Mouse (Mus musculus): Measurements from ENCODE around the gene Cyp2d9. TPM values are rescaled to one million over a fixed set of nuclear protein-coding genes. Genes with fewer than 3 reads are reported as not detected.
"Not testable (repeated sequence)": the region's sequence is repeated elsewhere in the genome, so short reads cannot be mapped to it uniquely, and the experiment has no call there.

Gene Cyp2d9
- polyA plus RNA-seq, 1 experiment from 2014 or later, result not detected

- not testable (repeated sequence) for H3K9ac ChIP-seq (replicated peaks); H3K27me3 ChIP-seq (replicated peaks); H3K27ac ChIP-seq (replicated peaks); ATAC-seq (ENCODE audit: low FRiP score); H3K4me2 ChIP-seq; H3K4me1 ChIP-seq; H3K9me3 ChIP-seq (replicated peaks); H3K36me3 ChIP-seq; H3K4me3 ChIP-seq (replicated peaks)
- WGBS, result 85% methylated on average over 1 of the region's 1 CpGs
Measured at GRCm38 (mm10) chr15:82452133-82452532, 18.9 kb downstream of the Cyp2d9 start.

DNA sequence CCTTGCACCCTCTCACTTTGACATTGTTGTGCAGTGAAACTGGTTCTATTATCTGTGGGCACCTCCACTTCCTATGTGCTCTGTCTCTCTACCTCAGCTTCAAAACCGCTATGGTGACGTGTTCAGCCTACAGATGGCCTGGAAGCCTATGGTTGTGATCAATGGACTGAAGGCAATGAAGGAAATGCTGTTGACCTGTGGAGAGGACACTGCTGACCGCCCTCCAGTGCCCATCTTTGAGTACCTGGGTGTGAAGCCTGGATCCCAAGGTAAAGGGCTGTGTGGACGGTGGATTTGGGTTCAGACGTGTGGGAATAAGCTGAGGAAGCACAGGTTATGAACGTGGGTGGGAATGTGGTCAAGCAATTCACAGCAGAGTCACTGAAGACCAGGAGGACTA lies 20.3 kb downstream of the Cyp2d9 start:
- not testable (repeated sequence) for H3K27ac ChIP-seq (replicated peaks); H3K4me1 ChIP-seq; H3K9ac ChIP-seq (replicated peaks); H3K4me3 ChIP-seq (replicated peaks); H3K36me3 ChIP-seq; H3K9me3 ChIP-seq (replicated peaks); H3K27me3 ChIP-seq (replicated peaks); ATAC-seq (ENCODE audit: low FRiP score); H3K4me2 ChIP-seq
- 92% methylated on average over 6 of the region's 6 CpGs for WGBS

DNA sequence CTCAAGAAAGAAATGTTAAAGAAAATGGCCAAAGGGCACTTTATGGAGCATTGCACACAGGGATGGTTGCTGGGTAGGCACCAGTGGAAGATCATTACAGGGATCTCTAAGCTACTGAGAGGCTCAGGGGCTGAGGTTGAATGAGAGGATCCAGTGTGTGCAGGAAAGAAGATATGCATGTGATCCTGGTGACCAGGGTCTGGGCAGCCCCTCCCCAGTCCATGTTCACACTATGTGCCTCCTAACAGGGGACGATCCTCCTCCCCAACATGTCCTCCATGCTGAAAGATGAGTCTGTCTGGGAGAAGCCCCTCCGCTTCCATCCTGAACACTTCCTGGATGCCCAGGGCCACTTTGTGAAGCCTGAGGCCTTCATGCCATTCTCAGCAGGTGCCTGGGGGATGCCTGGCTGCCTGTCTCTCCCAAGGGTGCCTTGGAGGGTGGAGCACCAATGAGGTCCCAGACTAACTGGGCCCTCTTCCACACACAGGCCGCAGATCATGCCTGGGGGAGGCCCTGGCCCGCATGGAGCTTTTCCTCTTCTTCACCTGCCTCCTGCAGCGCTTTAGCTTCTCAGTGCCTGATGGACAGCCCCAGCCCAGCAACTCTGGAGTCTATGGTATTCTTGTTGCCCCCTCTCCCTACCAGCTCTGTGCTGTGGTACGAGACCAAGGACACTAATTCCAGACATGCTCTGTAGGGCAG lies 23.0 kb downstream of the Cyp2d9 start:
- H3K27ac ChIP-seq (replicated peaks); H3K27me3 ChIP-seq (replicated peaks); H3K9ac ChIP-seq (replicated peaks); H3K4me2 ChIP-seq; H3K9me3 ChIP-seq (replicated peaks); H3K36me3 ChIP-seq; ATAC-seq (ENCODE audit: low FRiP score); H3K4me1 ChIP-seq; H3K4me3 ChIP-seq (replicated peaks): not testable (repeated sequence)
- 91% methylated on average over 6 of the region's 6 CpGs for WGBS

- Histone ChIP-seq H3K4me2 (no peak overlapping the region), H3K36me3 (no peaks in the 10 kb centered on the region), H3K9me3 (replicated peaks) (no peaks in the 10 kb centered on the region), H3K4me1 (no peaks in the 10 kb centered on the region), H3K27me3 (replicated peaks) (no peaks in the 10 kb centered on the region), H3K4me3 (replicated peaks) (no peak overlapping the region), H3K27ac (replicated peaks) (no peak overlapping the region), H3K9ac (replicated peaks) (no peak overlapping the region)
- WGBS, result 84% methylated on average over 5 of the region's 5 CpGs
- no peak for ATAC-seq (ENCODE audit: low FRiP score)
Measured at GRCm38 (mm10) chr15:82457064-82458021, 24.1 kb downstream of the Cyp2d9 start.

GRCm38 (mm10) chr15:82459266-82459665 lies 26.0 kb downstream of the Cyp2d9 start:
- H3K9ac ChIP-seq (replicated peaks); H3K4me1 ChIP-seq; H3K4me2 ChIP-seq; H3K9me3 ChIP-seq (replicated peaks); H3K27ac ChIP-seq (replicated peaks); H3K4me3 ChIP-seq (replicated peaks); ATAC-seq (ENCODE audit: low FRiP score); H3K27me3 ChIP-seq (replicated peaks); H3K36me3 ChIP-seq: not testable (repeated sequence)
- WGBS, result 87% methylated on average over 12 of the region's 12 CpGs

DNA sequence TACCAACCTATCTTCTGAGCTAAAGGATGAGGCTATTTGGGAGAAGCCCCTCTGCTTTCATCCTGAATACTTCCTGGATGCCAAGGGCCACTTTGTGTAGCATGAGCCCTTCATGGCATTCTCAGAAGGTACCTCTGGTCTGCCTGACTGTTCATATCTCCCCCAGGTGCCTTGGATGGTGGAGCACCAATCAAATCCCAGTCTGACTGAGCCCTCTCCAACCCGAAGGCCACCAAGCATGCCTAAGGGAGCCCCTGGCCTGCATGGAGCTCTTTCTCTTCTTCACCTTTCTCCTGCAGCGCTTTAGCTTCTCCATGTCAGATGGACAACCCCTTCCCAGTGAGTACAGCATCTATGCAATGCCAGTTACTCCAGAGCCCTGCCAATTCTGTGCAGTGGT lies 31.5 kb downstream of the Cyp2d9 start:
- H3K4me3 ChIP-seq (replicated peaks), result no peak overlapping the region
- no peak overlapping the region for H3K4me2 ChIP-seq
- H3K27ac ChIP-seq (replicated peaks), result no peak overlapping the region
- H3K9me3 ChIP-seq (replicated peaks), result no peaks in the 10 kb centered on the region
- no peaks in the 10 kb centered on the region for H3K27me3 ChIP-seq (replicated peaks)
- H3K4me1 ChIP-seq, result no peaks in the 10 kb centered on the region
- 76% methylated on average over 2 of the region's 2 CpGs for WGBS
- ATAC-seq (ENCODE audit: low FRiP score), result no peak
- H3K9ac ChIP-seq (replicated peaks), result no peak overlapping the region
- H3K36me3 ChIP-seq, result no peaks in the 10 kb centered on the region

GRCm38 (mm10) chr15:82494273-82494672 lies 61.0 kb downstream of the Cyp2d9 start:
- not testable (repeated sequence) for ATAC-seq (ENCODE audit: low FRiP score); H3K4me3 ChIP-seq (replicated peaks); H3K27me3 ChIP-seq (replicated peaks); H3K36me3 ChIP-seq; H3K4me2 ChIP-seq; H3K27ac ChIP-seq (replicated peaks); H3K9ac ChIP-seq (replicated peaks); H3K4me1 ChIP-seq; H3K9me3 ChIP-seq (replicated peaks)
- WGBS, result 71% methylated on average over 12 of the region's 13 CpGs

Small RNA genes within 50 kb of the gene (microRNA-seq; reads per million reads assigned to microRNA genes)
- not detected for gene Gm25990
- gene Gm27331, result not detected
- not detected for gene Gm27622
- gene Gm27825, result not detected
- not detected for gene Mir7684

Other genes starting within 250 kb of the Cyp2d9 start
- 4.6 and 6.7 TPM in 2 replicates for gene Shisa8, start 220.6 kb upstream of the Cyp2d9 start, polyA plus RNA-seq (2015; fragmentation: Nextera tagmentation; extraction: Ambion mirVana)
- 0.66 and 0.90 TPM in 2 replicates for gene Tnfrsf13c, start 209.1 kb upstream of the Cyp2d9 start, polyA plus RNA-seq (2015; fragmentation: Nextera tagmentation; extraction: Ambion mirVana)
- gene Cenpm, start 188.7 kb upstream of the Cyp2d9 start, polyA plus RNA-seq (2015; fragmentation: Nextera tagmentation; extraction: Ambion mirVana), result 17.8 and 23.4 TPM in 2 replicates
- 13.0 and 18.4 TPM in 2 replicates for gene 1500009C09Rik, start 181.0 kb upstream of the Cyp2d9 start, polyA plus RNA-seq (2015; fragmentation: Nextera tagmentation; extraction: Ambion mirVana)
- 338 and 367 TPM in 2 replicates for gene Sept3, start 158.5 kb upstream of the Cyp2d9 start, polyA plus RNA-seq (2015; fragmentation: Nextera tagmentation; extraction: Ambion mirVana)
- 0.10 and 0.13 TPM in 2 replicates for gene Wbp2nl, start 134.5 kb upstream of the Cyp2d9 start, polyA plus RNA-seq (2015; fragmentation: Nextera tagmentation; extraction: Ambion mirVana)
- 33.4 and 41.8 TPM in 2 replicates for gene Naga, start 94.5 kb upstream of the Cyp2d9 start, polyA plus RNA-seq (2015; fragmentation: Nextera tagmentation; extraction: Ambion mirVana)
- gene Pheta2, start 94.5 kb upstream of the Cyp2d9 start, polyA plus RNA-seq (2015; fragmentation: Nextera tagmentation; extraction: Ambion mirVana), result 2.4 and 6.6 TPM in 2 replicates
- 392 and 440 TPM in 2 replicates for gene Smdt1, start 94.5 kb upstream of the Cyp2d9 start, polyA plus RNA-seq (2015; fragmentation: Nextera tagmentation; extraction: Ambion mirVana)
- gene Ndufa6, start 79.1 kb upstream of the Cyp2d9 start, polyA plus RNA-seq (2015; fragmentation: Nextera tagmentation; extraction: Ambion mirVana), result 409 and 417 TPM in 2 replicates
- gene Cyp2d22, start 53.2 kb upstream of the Cyp2d9 start, polyA plus RNA-seq (2015; fragmentation: Nextera tagmentation; extraction: Ambion mirVana), result 2.1 and 3.3 TPM in 2 replicates
- gene Cyp2d11, start 39.4 kb upstream of the Cyp2d9 start, polyA plus RNA-seq (2015; fragmentation: Nextera tagmentation; extraction: Ambion mirVana), result not detected in 2 replicates
- gene Cyp2d10, start 26.2 kb upstream of the Cyp2d9 start, polyA plus RNA-seq (2015; fragmentation: Nextera tagmentation; extraction: Ambion mirVana), result not detected in 2 replicates
- not detected in 2 replicates for gene Cyp2d12, start 121.6 kb downstream of the Cyp2d9 start, polyA plus RNA-seq (2015; fragmentation: Nextera tagmentation; extraction: Ambion mirVana)
- not detected in 2 replicates for gene Cyp2d34, start 187.5 kb downstream of the Cyp2d9 start, polyA plus RNA-seq (2015; fragmentation: Nextera tagmentation; extraction: Ambion mirVana)